Mouse (Mus musculus) heart, adult 2 months (tissue): ENCODE data around the gene Slc25a10.

Experiments
- CTCF ChIP-seq: fragments of 200-600 bp; IDR thresholded peaks from 2 replicates; pipeline ENCODE4 v1.8.1; 2022; ENCODE audit warnings: antibody characterized with exemption, mild to moderate bottlenecking, moderate library complexity
- EP300 ChIP-seq: fragments of 200-500 bp; IDR thresholded peaks from 2 replicates; pipeline ENCODE4 v1.6.1; 2011; ENCODE audit warnings: low read depth, low read length, control low read depth; ENCODE audit not compliant: insufficient read depth

GRCm38 (mm10) chr11:120525959-120526358 lies 34.3 kb downstream of the Slc25a10 start:
- TF ChIP-seq CTCF = no peak
- TF ChIP-seq EP300 = no peak
